16 mouse cellular contexts compared by ENCODE assay signal in genomic region chr1:88938458-88938857, GRCm38 (mm10).
DNase-seq lines count a peak whose midpoint lies in the region; ATAC-seq and TF ChIP-seq lines count a peak whose summit lies in the region.
"Had no signal": no experiment of that assay in that cellular context is flagged by ENCODE, and none has a peak within 500 bp of the region (broad histone marks: within the 10 kb centered on the region; RNA-seq: fewer than 3 reads in every experiment).

No protein-coding gene starts in this region.

- intact Hi-C loops in left cerebral cortex, postnatal 36 days (cut with DNase I): loop anchor here (5.0 kb wide), 1 partner anchor 134 kb away; the partner anchor contains the start of gene Sh3bp4

- no peaks in the 10 kb centered on the region for H3K36me3 ChIP-seq in forebrain, embryonic 10.5 days (replicated peaks)
- no peaks in the 10 kb centered on the region for H3K36me3 ChIP-seq in forebrain, embryonic 14.5 days (ENCODE audit: control insufficient read depth, insufficient read depth, low read length)
- H3K36me3 ChIP-seq in midbrain, embryonic 11.5 days (ENCODE audit: control insufficient read depth, insufficient read depth, low read length): no peaks in the 10 kb centered on the region
- H3K36me3 ChIP-seq in midbrain, embryonic 14.5 days (ENCODE audit: control insufficient read depth, insufficient read depth, low read length): no peaks in the 10 kb centered on the region
- H3K36me3 ChIP-seq in kidney, embryonic 14.5 days (ENCODE audit: control insufficient read depth, insufficient read depth, low read length): no peaks in the 10 kb centered on the region
- no peaks in the 10 kb centered on the region for H3K36me3 ChIP-seq in midbrain, postnatal 0 days (ENCODE audit: insufficient read depth, low read length)
- H3K36me3 ChIP-seq: lung, embryonic 15.5 days had no signal

- no peak overlapping the region for H3K4me3 ChIP-seq in forebrain, embryonic 10.5 days
- no peak overlapping the region for H3K4me3 ChIP-seq in forebrain, embryonic 14.5 days (ENCODE audit: low read depth, low read length)
- no peak overlapping the region for H3K4me3 ChIP-seq in midbrain, embryonic 11.5 days (ENCODE audit: low read depth, low read length)
- H3K4me3 ChIP-seq in midbrain, embryonic 14.5 days (replicated peaks; ENCODE audit: low read depth, low read length): no peak overlapping the region
- no peak overlapping the region for H3K4me3 ChIP-seq in kidney, embryonic 14.5 days (ENCODE audit: low read length)
- H3K4me3 ChIP-seq in midbrain, postnatal 0 days (ENCODE audit: low read depth, low read length): no peak overlapping the region
- H3K4me3 ChIP-seq: gastrocnemius, adult 2 months; lung, embryonic 15.5 days had no signal

- H3K4me2 ChIP-seq in forebrain, embryonic 14.5 days (ENCODE audit: low read length): no peak overlapping the region
- no peak overlapping the region for H3K4me2 ChIP-seq in midbrain, embryonic 11.5 days
- H3K4me2 ChIP-seq in midbrain, embryonic 14.5 days (ENCODE audit: low read length): no peak overlapping the region
- H3K4me2 ChIP-seq in kidney, embryonic 14.5 days (replicated peaks; ENCODE audit: low read depth, low read length): no peak overlapping the region
- H3K4me2 ChIP-seq in midbrain, postnatal 0 days (ENCODE audit: low read depth, low read length, poor library complexity, severe bottlenecking): no peak overlapping the region
- H3K4me2 ChIP-seq: liver, embryonic 11.5 days; lung, embryonic 15.5 days had no signal

- peaks cover 8% of the 10 kb centered on the region for H3K9me3 ChIP-seq in forebrain, embryonic 10.5 days
- no peaks in the 10 kb centered on the region for H3K9me3 ChIP-seq in forebrain, embryonic 14.5 days (replicated peaks; ENCODE audit: control insufficient read depth, low read length)
- no peaks in the 10 kb centered on the region for H3K9me3 ChIP-seq in midbrain, embryonic 11.5 days (ENCODE audit: control insufficient read depth, low read length)
- H3K9me3 ChIP-seq in midbrain, embryonic 14.5 days (ENCODE audit: control insufficient read depth, low read length): no peaks in the 10 kb centered on the region
- H3K9me3 ChIP-seq in kidney, embryonic 14.5 days (ENCODE audit: control insufficient read depth, low read length): no peaks in the 10 kb centered on the region
- no peaks in the 10 kb centered on the region for H3K9me3 ChIP-seq in midbrain, postnatal 0 days (ENCODE audit: low read length)
- H3K9me3 ChIP-seq: lung, embryonic 15.5 days had no signal

- no peak for TF ChIP-seq CTCF in midbrain, postnatal 0 days (IDR thresholded peaks at IDR 0.05)

- H3K9ac ChIP-seq in forebrain, embryonic 14.5 days (ENCODE audit: low read length): no peak overlapping the region
- no peak overlapping the region for H3K9ac ChIP-seq in midbrain, embryonic 11.5 days (ENCODE audit: low read length)
- H3K9ac ChIP-seq in midbrain, embryonic 14.5 days (replicated peaks; ENCODE audit: low read length): no peak overlapping the region
- H3K9ac ChIP-seq in kidney, embryonic 14.5 days (ENCODE audit: low read depth, low read length): no peak overlapping the region
- no peak overlapping the region for H3K9ac ChIP-seq in midbrain, postnatal 0 days (replicated peaks; ENCODE audit: low read length, poor library complexity, severe bottlenecking)
- H3K9ac ChIP-seq: lung, embryonic 15.5 days had no signal

- DNase-seq in forebrain, embryonic 10.5 days (ENCODE audit: extremely low spot score, low spot score): no peak
- DNase-seq in forebrain, embryonic 14.5 days (ENCODE audit: low spot score): no peak
- DNase-seq in midbrain, embryonic 11.5 days (ENCODE audit: low spot score, missing footprints): peak; percentile 44
- no peak for DNase-seq in midbrain, embryonic 14.5 days
- peak; percentile 29 for DNase-seq in midbrain, postnatal 0 days (ENCODE audit: low spot score)
- DNase-seq in left cerebral cortex, adult 9 months (ENCODE audit: low spot score in 2 of 2): no peak
- DNase-seq in left cerebral cortex, postnatal 36 days (ENCODE audit: low spot score in 2 of 2): no peak
- DNase-seq: adrenal gland, postnatal 36 days; gastrocnemius, adult 2 months; heart, adult 18-20 months; right cerebral cortex, postnatal 25 days had no signal

- H3K4me1 ChIP-seq in forebrain, embryonic 10.5 days: peaks cover 32% of the 10 kb centered on the region
- H3K4me1 ChIP-seq in forebrain, embryonic 14.5 days (ENCODE audit: control insufficient read depth, insufficient read depth, low read length): no peaks in the 10 kb centered on the region
- no peaks in the 10 kb centered on the region for H3K4me1 ChIP-seq in midbrain, embryonic 11.5 days (ENCODE audit: control insufficient read depth, insufficient read depth, low read length)
- H3K4me1 ChIP-seq in midbrain, embryonic 14.5 days (ENCODE audit: control insufficient read depth, insufficient read depth, low read length): no peaks in the 10 kb centered on the region
- H3K4me1 ChIP-seq in kidney, embryonic 14.5 days (ENCODE audit: control insufficient read depth, insufficient read depth, low read length): 0 out of 2 replicates have a peak, but pooled peaks cover 7% of the 10 kb centered on the region
- H3K4me1 ChIP-seq in midbrain, postnatal 0 days (ENCODE audit: insufficient read depth, low read length): no peaks in the 10 kb centered on the region

- ATAC-seq in forebrain, embryonic 14.5 days: no peak
- ATAC-seq in midbrain, embryonic 11.5 days (ENCODE audit: low FRiP score): no peak
- no peak for ATAC-seq in midbrain, embryonic 14.5 days (ENCODE audit: low FRiP score, low TSS enrichment)
- peak; percentile 55 for ATAC-seq in kidney, embryonic 14.5 days (ENCODE audit: low FRiP score, low TSS enrichment)
- ATAC-seq in midbrain, postnatal 0 days (ENCODE audit: low FRiP score): no peak
- ATAC-seq: inflammation-experienced regulatory T-cells, adult 6 months had no signal

- H3K27ac ChIP-seq in forebrain, embryonic 10.5 days: peak overlapping the region; percentile 41
- no peak overlapping the region for H3K27ac ChIP-seq in forebrain, embryonic 14.5 days (ENCODE audit: low read depth, low read length)
- H3K27ac ChIP-seq in midbrain, embryonic 11.5 days (ENCODE audit: low read depth, low read length): no peak overlapping the region
- no peak overlapping the region for H3K27ac ChIP-seq in midbrain, embryonic 14.5 days (replicated peaks; ENCODE audit: low read depth, low read length)
- H3K27ac ChIP-seq in kidney, embryonic 14.5 days (ENCODE audit: low read depth, low read length): no peak overlapping the region
- no peak overlapping the region for H3K27ac ChIP-seq in midbrain, postnatal 0 days (ENCODE audit: low read depth, low read length)
- H3K27ac ChIP-seq: gastrocnemius, adult 2 months; lung, embryonic 15.5 days had no signal

- WGBS in forebrain, embryonic 10.5 days: 65% methylated on average over 7 of the region's 7 CpGs
- 50% methylated on average over 7 of the region's 7 CpGs for WGBS in forebrain, embryonic 14.5 days
- 64% methylated on average over 7 of the region's 7 CpGs for WGBS in midbrain, embryonic 11.5 days
- WGBS in midbrain, embryonic 14.5 days: 59% methylated on average over 7 of the region's 7 CpGs
- 36% methylated on average over 7 of the region's 7 CpGs for WGBS in kidney, embryonic 14.5 days
- 53% methylated on average over 7 of the region's 7 CpGs for WGBS in midbrain, postnatal 0 days

- H3K27me3 ChIP-seq in forebrain, embryonic 10.5 days (ENCODE audit: poor library complexity, severe bottlenecking): no peaks in the 10 kb centered on the region
- H3K27me3 ChIP-seq in forebrain, embryonic 14.5 days (replicated peaks; ENCODE audit: control insufficient read depth, insufficient read depth, low read length): no peaks in the 10 kb centered on the region
- no peaks in the 10 kb centered on the region for H3K27me3 ChIP-seq in midbrain, embryonic 11.5 days (ENCODE audit: control insufficient read depth, insufficient read depth, low read length)
- no peaks in the 10 kb centered on the region for H3K27me3 ChIP-seq in midbrain, embryonic 14.5 days (ENCODE audit: control insufficient read depth, insufficient read depth, low read length)
- no peaks in the 10 kb centered on the region for H3K27me3 ChIP-seq in kidney, embryonic 14.5 days (ENCODE audit: control insufficient read depth, insufficient read depth, low read length)
- no peaks in the 10 kb centered on the region for H3K27me3 ChIP-seq in midbrain, postnatal 0 days (ENCODE audit: insufficient read depth, low read length)
- H3K27me3 ChIP-seq: CH12.LX; lung, embryonic 15.5 days had no signal

Comparison
In these comparisons a context has a peak if more than half of its experiments do, and no peak if none do; other contexts are left out.
1. DNase-seq: peak in midbrain, embryonic 11.5 days (single experiment) and midbrain, postnatal 0 days (single experiment); none in forebrain, embryonic 10.5 days (single experiment), forebrain, embryonic 14.5 days (single experiment), midbrain, embryonic 14.5 days (single experiment), left cerebral cortex, adult 9 months (0 of 2) and left cerebral cortex, postnatal 36 days (0 of 2).